Mouse (Mus musculus): ENCODE measurements at regions not wholly inside any gene's neighbourhood (a gene's known extent, or its start where the extent isn't known, plus 50 kb on each side); places are given as distances from the start of the nearest gene placed in this dataset.

DNA sequence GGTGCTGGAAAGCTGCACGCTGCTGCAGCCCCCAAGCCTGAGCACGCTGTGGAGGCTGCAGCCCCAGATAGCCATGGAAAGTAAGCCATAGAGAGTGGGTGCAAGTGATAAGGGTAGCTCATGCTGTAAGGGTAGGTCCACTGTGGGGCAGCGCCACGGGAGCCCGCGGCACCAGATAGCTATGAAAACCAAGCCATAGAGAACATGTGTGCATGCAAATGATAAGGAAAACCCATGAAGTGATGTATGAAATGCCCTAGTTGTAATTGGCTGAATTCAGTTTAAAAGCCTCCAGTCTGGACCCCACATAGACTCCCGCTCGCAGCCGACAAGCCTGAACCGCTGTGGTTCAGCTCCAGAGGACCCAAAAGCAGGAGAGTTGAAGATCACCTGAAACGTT lies 58.8 kb upstream of the L3mbtl3 start:
- intact Hi-C loops (cut with DNase I) = no loop called here
- DNase-seq = no peak

DNA sequence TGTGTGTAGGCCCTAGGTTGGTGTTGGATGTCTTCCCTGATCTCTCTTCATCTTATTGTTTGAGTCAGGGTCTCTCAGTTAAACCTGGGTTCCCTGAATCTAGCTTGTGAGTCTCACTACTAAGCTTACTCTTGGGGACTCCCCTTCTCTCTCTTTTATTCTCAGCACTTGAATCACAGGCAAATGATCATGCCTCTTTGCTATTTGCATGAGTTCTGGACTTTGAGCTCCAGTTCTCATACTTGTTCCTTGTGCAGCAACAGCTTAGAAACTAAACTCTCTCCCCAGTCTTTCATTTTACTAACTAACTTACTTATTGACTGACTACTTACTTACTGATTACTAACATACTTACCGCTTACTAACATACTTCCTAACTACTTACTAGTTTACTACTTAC lies 64.9 kb upstream of the L3mbtl3 start:
- intact Hi-C loops (cut with DNase I) = no loop called here
- DNase-seq = no peak

DNA sequence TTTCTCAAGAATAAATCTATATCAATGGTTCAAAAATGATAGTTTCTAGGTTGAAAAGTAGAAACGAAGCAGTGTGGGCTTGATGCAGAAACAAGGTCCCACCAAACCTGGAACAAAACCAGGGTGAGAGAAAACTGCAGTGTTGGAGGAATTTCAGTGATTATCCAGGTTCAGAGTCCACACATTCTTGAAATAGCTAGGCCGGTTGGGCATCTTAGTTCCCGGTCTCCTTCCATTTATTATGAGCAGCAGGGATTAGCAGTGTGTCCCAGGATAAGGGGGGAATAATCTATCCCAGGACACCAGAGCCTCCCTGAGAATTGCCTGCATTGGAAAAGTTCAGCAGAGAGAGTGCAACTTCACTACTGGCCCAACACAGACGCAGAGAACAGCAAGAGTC lies 108.5 kb upstream of the L3mbtl3 start:
- DNase-seq = no peak
- intact Hi-C loops (cut with DNase I) = no loop called here

DNA sequence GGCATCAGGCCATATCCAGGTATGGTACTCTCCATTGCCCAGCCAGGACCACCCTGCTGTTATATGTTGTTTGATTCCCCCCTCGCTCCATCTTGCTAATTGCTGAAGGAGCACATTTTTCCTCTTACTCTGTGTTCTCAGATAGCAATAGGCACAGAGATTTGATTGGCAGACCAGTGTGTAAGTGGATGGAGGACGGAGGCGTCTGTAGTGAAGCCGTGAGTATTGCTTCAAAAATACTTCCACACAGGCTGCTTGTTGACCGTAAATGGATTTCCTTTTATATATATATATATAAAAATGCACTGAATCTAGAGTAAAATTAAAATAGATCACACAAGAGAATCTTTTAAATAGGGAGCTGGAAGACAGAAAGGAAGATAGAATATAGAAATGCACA lies 115.6 kb upstream of the L3mbtl3 start:
- no peak for DNase-seq

DNA sequence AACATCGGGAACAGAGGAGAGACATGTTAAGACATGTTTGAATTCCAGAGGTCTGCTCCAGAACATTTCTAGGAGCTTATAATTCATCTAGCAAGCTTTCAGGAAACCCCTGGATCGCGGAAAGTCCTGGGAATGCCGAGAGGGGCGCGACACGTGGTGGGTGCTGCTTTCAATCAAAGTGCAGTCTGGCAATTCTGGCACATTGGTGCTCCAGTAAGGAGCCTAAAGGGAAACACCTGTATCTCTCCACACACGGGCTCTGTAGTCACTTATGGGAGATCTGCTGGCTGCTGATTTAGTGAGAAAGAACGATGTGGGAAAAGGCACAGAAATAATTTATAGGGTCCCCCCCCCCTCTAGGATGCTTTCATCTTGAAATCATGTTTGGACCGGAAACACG lies 116.4 kb upstream of the L3mbtl3 start:
- intact Hi-C loops (cut with DNase I) = loop anchor here (5.0 to 10.0 kb wide), 3 partner anchors 115 to 505 kb away; partner anchors contain the start of gene L3mbtl3
- DNase-seq = no peak

More for the DNA sequence above, 115.6 kb upstream of the L3mbtl3 start:
- intact Hi-C loops (cut with DNase I) = loop anchor here (5.0 to 10.0 kb wide), 3 partner anchors 114 to 506 kb away; partner anchors contain the start of gene L3mbtl3

DNA sequence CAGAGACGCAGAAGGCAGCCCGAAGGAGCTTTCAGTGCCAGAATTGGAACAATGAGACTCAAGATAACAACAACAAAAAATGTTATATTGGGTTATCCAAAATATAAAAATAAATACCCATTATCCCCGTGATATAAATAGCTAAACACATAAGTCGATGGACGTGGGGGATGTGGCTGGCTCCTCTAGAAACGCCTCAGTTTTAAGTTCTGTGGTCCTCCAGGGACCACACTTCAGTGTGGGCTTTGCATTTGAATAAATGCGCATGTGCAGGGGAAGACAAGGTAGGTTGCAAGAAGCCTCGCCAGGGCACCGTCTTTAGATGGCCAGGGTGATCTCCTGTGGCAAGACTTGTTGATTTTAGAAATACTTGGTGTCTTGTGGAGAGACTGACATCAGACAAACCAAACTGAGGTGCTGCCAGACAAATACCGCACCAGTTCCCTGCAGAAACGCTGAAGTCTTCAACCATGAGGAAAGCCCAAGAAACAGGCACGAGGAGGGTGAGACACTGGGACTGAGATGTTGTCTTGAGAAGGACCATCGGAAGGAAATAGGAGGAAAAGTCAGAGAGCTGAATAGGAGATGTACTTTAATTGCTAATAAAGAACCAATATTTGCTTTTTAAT lies 117.2 kb upstream of the L3mbtl3 start:
- DNase-seq = no peak
- intact Hi-C loops (cut with DNase I) = loop anchor here (5.0 to 10.0 kb wide), 3 partner anchors 116 to 504 kb away; partner anchors contain the start of gene L3mbtl3

DNA sequence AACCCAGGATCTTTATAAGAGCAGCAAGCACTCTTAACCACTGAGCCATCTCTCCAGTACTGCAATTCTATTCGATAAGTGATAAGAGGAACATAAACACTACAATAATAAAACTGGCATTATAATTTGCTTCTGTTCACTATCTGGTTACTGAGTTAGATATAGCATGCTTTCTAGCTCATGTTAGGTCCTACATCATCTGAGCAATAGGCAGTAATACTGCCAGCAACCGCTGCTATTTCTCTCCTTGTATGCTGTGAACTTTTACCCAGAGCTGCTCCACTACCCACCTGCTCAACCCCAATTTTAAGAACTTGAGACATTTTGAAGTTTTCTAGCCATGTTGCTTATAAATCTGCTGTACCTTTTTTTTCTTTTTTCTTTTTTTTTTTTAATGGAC lies 118.0 kb upstream of the L3mbtl3 start:
- DNase-seq = no peak
- intact Hi-C loops (cut with DNase I) = loop anchor here (5.0 to 10.0 kb wide), 3 partner anchors 116 to 504 kb away; partner anchors contain the start of gene L3mbtl3

DNA sequence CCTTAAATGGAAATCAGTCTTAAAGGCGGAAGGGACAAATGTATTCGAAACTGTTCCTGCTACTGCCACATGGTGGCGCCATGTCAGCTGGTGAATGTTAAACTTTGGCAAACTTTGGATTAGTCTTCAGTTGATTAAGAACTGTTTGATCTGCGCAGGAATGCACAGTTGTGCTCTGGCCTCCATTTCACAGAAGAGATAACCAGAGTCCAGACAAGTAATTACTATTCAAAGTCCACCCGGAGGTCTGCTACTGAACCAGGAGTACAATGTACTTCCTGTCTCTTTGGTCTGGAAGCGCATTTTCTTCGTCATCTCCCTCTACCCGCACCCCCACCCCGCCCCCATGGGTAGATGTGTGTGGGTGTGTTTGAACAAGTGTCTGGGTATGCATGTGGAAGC lies 118.6 kb upstream of the L3mbtl3 start:
- intact Hi-C loops (cut with DNase I) = loop anchor here (5.0 to 10.0 kb wide), 3 partner anchors 117 to 503 kb away; partner anchors contain the start of gene L3mbtl3
- DNase-seq = peak; percentile 19 to 41

DNA sequence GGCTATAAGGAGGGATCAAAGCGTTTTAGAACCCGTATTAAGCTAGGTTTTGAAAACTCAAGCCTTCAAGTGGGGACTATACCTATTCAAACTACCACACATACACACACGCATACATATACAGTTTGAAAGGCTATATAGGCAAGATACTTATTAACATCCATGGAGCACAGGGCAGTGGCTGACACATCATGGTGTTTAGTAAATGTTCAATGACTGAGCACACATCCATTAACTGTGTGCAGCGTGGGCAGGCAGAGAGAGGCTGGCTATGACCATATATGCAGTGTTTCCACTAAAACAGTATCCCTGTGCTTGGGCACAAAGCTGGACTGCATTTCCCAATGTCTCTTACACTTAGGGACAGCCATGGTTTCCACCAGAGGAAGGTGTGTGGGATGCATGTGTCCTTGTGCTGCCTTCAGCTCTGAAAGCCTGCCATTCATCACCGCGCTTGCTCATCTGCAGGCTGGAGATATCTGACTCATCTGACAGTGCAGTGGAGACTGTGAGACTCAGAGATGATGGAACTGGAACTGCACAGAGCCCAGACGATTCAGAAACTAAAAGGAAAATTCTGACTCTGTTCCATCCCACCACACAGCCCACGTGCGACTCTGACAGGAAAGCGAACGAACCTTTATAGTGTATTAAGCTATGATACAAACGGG lies 124.6 kb upstream of the L3mbtl3 start:
- intact Hi-C loops (cut with DNase I) = no loop called here
- DNase-seq = no peak

DNA sequence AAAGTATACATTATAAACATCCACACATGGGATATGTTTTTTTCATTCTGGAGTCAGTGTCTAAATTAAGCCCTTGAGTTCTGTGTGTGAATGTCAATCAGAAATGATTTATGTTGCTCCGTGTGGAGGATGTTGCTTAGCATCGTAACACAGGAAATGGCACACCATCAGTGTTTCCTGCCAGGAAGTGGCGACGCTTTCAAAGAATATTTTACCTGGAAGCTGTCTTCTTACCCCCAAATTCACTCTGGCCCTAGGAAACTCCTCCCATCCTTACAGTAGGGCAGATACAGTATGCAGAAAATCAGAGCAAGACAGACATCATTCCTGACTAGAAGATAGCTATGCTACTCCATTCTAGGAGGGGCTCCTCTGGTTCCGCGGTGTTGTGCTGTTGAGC lies 145.1 kb upstream of the L3mbtl3 start:
- DNase-seq = no peak
- intact Hi-C loops (cut with DNase I) = no loop called here

DNA sequence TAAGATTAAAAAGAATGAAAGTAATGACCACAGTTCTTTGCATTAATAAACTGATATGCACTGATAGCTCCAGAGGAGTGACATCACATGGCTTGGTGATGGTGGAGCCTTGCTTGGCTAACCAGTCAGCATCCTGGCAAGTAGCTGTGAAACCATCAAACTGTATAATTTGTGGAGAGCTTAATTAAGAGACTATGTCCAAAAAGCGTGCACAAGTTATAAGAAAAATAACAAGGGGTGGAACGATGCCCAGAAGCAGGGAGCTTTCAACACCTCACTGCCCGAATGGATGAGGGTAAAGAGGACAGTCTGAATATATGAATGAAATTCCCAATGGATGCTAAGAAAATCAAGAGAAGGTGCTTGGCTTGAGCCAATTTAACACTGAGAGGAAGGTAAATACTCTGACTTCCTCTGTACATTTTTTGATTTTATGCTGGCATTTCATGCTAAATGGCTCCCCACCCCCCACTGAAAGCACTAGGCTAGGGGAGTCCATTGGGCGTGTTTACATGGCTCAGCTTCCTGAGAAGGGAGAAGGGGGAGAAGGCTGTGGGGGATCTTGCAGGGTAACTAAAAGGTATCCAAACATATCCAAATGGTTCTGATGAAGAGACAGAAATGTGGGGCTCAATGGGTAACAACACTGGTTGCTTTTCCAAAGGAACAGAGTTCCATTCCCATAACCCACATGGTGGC lies 150.2 kb upstream of the L3mbtl3 start:
- DNase-seq = no peak
- intact Hi-C loops (cut with DNase I) = no loop called here

DNA sequence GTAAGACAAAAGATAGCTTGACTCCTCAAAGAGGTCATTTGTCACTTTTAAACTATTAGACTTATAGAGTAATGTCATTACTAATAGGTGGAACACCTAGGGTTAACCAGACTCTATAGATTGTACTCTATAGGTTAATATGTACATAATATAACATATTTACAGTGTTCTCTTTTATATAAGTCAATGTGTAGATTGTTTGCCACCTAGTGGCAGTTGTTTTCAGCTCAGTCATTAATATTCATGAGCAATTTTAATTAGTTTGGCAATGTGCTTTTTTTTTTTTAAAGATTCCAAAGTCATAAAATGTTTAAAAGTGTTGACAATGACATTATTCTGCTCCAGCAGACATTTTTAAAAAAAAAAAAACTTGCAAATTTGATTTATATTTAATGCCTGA lies 164.4 kb upstream of the L3mbtl3 start:
- DNase-seq = no peak
- intact Hi-C loops (cut with DNase I) = loop anchor here (5.0 kb wide), 1 partner anchor 168 kb away; no protein-coding TSS in a partner anchor

DNA sequence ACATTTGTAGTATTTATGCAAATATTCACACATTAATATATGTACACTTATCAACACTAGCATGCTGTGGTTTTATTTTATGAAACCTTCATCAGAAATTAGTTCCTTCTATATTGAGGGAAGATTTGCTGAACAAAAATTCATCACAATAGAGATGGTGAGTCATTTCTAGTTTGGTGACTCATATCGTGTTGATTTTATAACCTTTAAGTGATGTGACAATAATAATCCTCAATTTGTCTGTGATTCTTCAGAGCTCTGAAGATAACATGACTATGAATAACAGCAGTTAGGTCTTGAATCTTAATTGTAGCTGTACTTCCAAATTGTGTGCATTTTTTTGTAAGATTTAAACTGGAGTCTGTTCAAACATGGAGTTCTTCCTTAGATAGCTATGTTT lies 168.3 kb upstream of the L3mbtl3 start:
- intact Hi-C loops (cut with DNase I) = loop anchor here (5.0 kb wide), 1 partner anchor 172 kb away; no protein-coding TSS in a partner anchor

DNA sequence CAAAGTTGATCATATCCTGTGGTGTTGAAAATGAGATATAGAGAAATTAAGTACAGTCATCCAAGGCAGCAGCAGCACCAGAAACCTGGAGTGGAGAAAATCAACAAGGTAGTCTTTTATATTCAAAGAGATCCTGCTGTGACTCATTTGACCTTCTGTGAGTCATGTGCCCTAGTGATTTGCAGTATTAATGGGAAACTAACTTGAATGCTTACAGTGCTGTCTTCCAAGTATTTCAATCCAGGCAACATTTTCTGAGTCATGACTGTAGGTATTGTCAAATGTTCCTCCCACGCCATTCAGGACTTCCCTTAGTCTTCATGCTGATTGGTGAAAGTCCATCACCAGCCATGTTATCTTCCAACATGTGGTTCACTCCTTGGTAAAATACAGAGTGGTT lies 169.0 kb upstream of the L3mbtl3 start:
- intact Hi-C loops (cut with DNase I) = loop anchor here (5.0 kb wide), 1 partner anchor 172 kb away; no protein-coding TSS in a partner anchor
- no peak for DNase-seq

More for the DNA sequence above, 168.3 kb upstream of the L3mbtl3 start:
- no peak for DNase-seq

DNA sequence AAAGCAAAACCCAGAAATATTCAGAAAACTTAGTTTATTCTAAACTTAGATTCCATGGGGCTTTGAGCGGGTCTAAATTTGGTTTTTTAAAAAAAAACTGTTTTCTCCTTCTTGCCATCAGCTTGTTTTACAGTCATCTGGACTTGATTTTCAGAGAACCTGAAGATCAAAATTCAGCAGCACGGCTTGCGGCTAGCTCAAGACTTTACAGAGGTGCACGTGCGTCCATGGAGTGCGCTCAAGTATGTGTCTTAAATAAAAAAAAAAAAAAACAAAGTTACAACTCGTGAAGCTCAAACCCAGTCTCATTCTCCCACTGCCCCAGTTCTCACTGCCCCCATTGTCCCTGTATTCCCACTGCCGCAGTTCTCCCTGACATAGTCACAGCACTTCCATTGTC lies 180.5 kb upstream of the L3mbtl3 start:
- no peak for DNase-seq
- intact Hi-C loops (cut with DNase I) = no loop called here

DNA sequence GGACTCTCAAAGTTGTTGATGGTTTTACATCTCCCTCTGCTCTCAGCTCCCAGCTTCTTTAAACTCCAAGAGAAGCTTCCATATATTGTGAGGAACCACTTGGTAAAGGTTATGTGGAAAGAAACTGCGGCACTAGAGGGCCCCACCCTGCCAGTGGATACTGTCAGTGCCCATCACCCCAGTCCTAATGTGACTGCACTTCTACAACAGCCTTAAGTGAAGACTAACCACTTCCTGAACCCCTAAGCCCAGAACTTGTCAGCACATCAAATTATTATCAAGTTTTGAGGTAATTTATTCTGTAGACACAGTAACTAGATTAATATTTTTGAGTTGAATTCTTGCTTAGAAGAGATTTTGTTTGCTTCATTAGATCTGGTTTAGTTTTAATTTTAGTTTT lies 182.3 kb upstream of the L3mbtl3 start:
- DNase-seq = no peak
- intact Hi-C loops (cut with DNase I) = no loop called here

DNA sequence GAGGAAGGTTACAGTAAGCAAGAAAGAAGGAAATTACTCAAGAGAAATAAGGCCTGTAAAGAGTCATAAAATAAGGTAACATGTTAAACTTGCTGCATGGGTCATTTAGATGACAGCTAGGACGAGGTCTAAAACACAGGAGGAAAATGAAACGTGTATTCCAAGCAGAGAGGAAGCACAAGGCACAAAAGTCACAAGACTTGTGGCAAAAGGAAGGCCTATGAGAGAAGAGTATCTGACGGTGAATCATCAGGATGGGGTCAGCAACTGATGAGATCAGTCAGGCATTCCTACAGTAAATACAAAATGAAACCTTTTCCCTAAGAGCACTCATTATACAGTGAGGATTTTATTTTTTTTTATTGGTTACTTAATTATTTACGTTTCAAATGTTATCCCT lies 183.6 kb upstream of the L3mbtl3 start:
- intact Hi-C loops (cut with DNase I) = no loop called here
- no peak for DNase-seq

DNA sequence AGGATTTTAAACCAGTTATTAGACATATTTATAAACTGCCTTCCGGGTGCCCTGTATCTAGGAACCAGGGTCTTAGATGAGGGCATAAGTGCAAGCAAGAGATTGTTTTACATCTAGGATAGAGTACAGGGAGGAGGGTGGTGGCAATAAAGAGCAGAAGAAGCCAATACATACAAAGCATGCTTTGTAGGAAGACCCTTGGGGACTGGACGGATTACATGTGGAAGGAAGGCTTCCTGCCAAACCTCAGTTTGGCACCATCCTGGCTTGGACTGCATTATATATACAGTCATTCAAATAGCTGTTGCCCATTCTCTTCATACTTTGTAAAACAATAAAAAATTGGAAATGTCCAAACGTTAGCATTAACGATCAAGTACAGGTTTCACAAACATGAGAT lies 184.7 kb upstream of the L3mbtl3 start:
- no peak for DNase-seq
- intact Hi-C loops (cut with DNase I) = no loop called here

DNA sequence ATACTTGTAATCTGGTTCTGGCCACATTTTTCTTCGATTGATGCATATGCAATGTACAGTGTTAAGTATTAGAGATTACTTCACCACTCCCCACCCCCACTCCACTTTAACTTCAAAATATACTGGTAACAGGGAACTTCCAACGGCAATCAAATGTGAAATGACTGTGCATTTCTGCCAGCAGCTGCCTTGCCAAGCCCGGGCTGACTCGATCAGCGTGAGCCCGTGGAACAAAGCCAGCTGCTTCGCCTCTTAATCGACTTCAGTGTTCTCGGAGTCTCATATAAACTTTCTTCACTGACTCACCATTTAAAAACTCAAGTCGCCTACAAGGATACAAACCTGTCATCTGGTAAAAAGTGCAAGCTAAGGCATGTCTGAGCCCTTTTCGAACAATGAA lies 188.7 kb upstream of the L3mbtl3 start:
- intact Hi-C loops (cut with DNase I) = no loop called here
- peak; percentile 55 to 64 for DNase-seq

DNA sequence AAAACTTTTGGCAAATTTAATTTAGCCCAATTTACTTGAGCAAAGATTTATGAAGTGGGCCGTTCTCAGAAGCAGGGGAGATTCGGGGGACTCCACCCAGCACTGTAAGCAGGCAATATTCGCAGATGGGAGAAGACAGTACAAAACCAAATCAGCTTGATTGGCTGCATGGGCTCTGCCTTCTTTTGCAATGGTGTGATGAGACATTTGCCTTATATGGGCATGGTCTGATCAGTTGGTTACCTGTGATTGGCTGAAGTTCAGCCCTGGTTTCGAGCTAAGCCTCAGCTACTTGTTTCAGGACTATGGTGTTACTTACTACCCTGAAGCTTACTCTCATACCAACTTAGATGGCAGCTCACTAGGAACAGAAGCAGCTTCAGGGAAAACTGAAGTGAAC lies 185.6 kb upstream of the Arhgap18 start:
- intact Hi-C loops (cut with DNase I) = no loop called here
- no peak for DNase-seq

DNA sequence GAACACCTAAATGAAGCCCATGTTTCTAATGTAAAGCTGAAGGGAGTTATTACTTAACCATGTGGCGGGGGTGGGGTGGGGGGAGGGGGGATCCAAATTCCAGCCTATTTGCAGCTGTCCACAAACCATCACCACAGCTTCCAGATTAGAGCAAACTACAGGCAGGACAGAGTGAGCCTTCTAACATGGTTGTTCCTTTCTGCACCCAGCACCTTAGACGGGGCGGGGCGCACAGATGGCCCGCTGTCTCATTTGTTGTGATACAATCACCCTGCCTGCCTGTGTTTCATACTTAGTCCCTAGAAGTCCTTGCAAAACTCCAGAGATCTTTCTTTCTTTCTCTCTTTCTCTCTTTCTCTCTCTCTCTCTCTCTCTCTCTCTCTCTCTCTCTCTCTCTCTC lies 182.8 kb upstream of the Arhgap18 start:
- intact Hi-C loops (cut with DNase I) = no loop called here
- no peak for DNase-seq

Data from heart, postnatal 14 days (tissue).